Mouse (Mus musculus) kidney, adult 11 months (tissue): ENCODE results near the gene Add2.

ENCODE experiments used
- DNase-seq: peaks from one replicate; pipeline ENCODE4 v3.0.0; 2022

Gene Add2

DNA sequence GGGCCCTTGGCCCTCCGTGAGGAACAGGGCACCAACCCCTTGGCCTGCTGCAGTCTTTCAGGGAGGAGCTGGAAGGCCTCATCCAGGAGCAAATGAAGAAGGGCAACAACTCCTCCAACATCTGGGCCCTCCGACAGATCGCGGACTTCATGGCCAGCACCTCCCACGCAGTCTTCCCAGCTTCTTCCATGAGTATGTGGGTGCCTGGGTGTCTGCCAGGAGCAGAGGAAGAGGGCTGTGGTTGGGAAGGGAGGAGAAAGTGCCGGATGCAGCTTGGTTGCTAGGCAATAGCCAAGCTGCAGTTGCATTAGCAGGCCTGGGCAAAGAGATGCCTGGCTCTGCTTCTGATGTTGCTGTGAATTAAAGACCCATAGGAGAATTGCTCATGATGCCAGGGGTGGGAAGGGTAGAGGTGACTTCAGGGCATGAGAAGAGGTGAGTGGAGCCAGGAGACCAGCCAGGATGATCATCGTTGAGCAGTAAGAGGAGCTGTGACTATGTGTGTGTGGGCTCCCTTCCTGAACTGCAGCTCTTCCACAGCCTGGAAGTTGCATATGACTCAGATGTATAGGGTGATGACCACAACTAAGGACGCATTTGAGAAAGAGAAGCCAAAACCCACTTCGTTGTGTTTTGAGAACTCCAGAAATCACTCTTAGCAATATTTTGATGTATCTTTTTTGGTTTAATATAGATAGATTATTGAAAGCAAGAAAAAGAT is 58.5 kb downstream of the Add2 start:
- DNase-seq: no peak

DNA sequence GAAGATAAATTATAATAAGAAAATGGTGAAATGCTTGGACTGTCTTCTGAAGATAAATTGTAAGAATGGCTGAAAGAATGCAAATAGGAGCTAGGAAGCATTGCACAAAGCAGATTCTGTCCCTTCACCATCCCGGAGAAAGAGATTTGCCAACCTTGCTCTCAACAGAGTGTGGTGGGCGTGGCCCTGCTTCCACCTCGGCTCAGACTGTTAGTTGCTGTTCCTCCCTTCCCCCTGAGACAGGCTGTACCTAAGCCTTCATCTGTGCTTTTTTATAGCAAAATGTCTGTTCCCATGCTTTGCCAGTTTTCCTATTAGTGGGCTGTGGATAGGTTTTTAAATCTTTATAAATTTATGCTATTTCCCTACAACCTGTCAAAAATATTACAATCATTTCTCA is 59.3 kb downstream of the Add2 start:
- no peak for DNase-seq

DNA sequence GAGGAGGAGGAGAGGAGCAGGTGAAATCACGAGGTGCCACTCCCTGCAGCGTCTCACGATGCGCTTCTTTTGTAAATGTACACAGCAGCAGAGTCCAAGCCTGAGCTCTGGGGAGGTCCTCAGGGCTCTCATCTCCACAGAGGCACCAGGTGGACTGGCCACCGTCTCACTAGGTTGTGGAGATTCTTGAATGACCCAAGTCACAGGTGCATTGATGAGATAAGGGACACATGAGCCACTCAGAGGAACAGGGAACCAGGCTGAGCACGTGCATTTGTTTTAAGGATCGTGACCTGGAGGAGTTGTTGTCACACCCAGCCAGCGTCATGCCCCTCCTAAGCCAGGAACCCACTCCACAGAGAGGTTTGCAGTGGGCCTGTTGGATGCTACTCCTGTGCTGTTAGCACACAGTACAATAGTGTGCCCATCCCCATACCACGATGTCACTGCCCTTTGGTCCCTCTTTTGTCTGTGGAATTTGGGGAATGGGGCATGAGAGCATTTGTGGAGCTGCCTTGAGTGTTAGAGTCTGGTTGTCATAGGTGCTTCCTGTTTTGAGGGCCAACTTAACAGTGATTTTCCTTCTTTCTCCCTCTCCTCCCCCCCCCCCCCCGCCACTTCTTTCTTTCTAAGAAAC is 65.8 kb downstream of the Add2 start:
- no peak for DNase-seq

DNA sequence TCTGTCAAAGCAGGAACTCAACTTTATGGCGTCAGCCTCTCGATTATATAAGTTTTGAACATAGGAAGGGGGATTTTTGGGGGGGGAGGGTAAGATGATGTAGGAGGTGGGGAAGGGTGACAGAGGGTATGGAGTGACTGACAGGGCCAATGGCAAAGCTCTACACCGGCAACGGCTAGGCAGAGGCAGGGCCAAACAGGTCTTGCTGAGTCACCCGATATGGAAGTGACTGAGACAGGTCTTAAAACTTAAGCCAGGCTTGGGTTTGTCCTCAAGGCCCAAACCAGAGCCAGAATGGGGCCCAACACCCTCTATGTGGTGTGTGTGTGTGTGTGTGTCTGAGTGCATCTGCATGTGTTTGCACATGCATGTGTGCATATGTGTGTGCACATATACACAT is 67.0 kb downstream of the Add2 start:
- no peak for DNase-seq

DNA sequence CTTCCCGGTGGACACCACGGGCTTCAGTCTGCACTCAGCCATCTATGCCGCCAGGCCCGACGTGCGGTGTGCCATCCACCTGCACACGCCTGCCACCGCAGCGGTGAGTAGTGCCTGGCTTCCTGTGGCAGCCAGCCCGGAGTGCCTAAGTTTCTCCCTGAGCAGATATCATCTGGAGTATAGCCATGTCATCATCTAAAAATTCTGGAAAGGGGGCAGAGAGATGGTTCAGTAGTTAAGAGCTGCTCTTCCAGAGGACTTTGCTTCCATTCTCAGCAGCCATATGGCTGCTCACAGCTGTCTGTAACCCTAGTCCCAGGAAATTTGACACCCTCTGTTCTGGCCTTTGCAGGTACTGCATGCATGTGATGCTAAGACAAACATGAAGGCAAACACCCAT is 68.3 kb downstream of the Add2 start:
- no peak for DNase-seq

DNA sequence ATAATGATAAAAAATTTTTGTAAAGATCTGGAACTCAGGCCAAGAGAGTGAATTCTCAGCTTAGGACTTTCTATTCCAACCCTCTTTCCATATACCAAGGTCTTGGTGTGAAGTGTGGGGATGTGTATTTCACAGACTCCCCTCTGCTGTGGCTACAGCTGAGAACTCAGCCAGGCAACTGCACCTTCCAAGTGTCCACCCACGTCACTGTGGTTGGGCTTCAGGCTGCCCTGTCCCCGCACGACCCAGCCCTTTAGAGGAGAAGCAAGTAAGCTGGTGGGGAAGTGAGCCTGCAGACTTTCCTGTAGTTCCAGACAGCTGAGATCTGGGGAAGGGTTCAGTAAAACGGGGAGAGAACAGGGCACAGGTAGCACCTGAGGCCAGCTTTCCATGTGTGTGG is 68.7 kb downstream of the Add2 start:
- DNase-seq: no peak

DNA sequence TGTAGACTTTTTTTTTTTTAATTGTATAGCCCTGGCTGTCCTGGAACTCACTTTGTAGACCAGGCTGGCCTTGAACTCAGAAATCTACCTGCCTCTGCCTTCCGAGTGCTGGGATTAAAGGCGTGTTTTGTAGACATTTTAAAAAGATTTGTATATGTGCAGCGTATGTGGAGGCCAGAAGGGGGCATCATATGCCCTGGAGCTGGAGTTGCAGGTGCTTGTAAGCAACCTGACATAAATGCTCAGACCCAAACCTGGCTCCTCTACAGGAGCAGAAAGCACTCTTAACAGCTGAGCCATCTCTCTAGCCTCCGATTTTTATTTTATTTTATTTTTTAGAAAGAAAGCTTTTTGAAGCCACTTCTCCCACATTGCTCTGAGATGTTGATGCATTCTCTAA is 70.5 kb downstream of the Add2 start:
- no peak for DNase-seq

DNA sequence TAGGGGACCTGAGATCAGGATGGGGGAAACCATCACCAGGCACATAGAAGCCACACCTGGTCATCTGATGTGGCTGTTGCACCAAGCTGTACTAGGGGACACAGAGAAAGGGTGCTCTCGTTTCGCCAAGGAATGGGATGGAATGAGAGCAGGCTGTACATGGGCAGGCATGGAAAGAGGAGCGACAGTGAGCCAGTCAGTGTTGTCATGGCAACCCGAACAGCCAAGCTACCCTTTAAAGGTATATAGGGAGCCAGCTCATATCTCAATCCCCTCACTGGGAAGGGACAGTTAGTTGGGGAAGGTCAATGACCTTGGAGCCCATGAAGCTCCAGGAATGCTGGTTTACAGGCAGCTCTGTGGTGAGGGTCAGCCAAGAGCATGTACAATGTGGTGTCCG is 73.0 kb downstream of the Add2 start:
- no peak for DNase-seq

DNA sequence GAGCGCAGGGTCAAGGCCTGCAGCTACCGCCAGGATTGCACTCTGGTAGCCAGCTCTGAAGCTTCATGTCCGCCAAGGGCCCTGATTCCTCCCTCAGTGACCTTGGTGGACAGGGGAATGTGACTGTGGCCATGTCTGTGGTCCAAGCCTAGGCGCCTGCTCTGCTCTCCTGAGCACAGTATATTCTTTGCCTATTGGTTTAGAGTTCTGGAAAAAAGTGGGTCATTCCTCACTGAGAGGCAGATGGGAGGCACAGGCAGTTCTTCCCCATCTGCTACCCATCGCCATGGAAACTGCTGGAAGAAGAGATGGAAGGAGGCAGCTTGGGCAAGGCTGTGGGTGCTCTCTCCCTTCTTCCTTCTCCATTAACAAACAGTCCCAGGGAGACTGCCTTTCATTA is 74.4 kb downstream of the Add2 start:
- DNase-seq: no peak

DNA sequence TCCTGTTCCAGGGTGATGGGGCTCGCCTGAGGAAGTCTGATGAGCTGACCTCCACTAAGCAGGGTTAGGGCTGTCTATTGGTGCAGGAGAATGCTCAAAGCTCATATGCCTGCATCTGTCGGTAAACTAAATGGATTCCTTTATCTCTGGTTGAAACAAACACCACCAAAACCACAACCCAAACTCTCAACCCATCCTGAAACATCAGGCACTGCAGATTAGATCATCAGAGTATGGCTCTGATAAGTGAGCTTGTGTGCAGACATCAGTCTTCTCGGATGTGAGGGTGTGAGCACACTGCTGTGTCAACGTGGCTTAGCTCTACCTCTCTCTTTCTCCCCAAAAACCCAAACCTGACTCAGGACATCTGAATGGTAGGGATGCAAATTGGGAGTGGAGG is 75.1 kb downstream of the Add2 start:
- no peak for DNase-seq

DNA sequence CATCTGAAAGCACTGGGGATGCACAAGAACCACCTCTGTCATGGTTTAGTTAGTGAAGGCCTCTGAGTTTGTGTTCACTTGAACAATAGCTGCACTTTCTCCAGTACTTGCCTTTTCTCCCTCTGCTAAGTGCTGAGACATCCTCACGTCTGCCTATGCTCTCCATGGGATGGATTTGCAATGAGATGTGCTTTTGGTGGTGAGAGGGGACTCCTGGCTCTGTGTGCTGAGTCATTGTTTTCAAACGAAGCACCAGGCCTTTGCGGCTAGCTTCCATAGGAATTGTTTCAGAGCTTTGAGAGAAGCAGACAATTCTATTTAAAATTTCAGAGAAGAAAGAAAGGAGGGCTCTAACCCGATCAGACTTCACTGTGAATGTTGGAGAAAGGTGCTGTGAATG is 76.2 kb downstream of the Add2 start:
- no peak for DNase-seq

DNA sequence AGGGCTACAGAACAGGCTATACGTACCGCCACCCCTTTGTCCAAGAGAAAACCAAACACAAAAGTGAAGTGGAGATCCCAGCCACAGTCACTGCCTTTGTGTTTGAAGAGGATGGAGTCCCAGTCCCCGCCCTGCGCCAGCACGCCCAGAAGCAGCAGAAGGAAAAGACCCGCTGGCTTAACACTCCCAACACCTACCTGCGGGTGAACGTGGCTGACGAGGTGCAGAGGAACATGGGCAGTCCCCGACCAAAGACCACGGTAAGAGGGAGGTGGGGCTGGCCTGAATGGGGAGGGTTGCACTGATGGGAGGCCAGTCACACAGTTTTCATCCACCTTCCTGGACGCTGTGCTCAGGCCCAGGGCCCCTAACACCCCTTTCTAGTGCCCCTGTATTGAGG is 77.6 kb downstream of the Add2 start:
- DNase-seq: no peak

DNA sequence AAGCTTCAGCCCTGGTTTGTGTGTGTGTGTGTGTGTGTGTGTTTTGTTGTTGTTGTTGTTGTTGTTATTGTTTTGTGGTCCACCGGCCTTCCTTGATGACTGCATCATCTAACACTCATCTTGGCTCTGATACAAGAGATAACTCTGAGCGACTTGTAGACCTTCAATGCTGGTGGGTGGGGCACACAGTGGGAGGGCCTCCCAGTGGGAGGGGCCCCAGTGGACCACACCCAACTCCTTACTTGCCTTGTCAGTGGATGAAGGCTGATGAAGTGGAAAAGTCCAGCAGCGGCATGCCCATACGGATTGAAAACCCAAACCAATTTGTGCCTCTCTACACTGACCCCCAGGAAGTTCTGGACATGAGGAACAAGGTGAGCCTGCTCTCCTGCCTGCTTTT is 78.6 kb downstream of the Add2 start:
- no peak for DNase-seq

DNA sequence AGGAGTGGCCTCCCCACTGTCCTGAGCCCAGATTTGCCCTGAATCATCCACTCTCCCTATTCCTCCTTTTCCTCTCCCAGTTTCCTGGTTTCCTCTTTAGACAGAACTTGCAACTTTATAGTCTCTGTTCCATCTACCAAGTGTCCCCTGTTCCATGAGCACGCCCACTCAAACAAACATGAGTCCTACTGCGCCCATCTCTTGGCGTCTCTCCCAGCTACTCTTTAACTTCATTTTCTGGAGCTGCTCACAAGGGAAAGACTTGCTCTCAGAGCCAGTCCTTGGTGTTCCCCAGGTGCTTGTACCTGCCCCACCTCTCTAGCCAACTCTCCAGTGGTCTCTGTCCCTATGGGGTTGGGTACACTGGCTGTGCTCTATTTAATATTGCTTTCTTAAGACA is 87.4 kb downstream of the Add2 start:
- no peak for DNase-seq

DNA sequence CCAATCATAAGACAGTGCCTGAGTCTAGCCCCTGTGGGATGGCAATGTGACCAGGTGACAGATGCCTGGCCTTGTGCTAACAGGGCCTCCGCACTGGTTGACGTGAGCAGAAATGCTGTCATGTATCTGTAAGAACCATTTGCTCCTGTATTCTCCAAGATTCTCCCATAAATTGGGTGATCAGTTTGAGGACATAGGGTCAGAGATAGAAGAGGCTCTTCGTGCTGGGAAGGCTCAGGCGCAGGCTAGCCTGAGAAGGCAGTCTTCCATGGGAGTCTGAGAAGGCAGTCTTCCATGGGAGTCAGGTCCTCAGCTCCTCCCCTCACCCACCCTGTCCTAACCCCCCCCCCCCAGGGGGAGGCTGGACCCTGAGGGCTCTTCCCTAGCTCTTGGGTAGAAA is 94.6 kb downstream of the Add2 start:
- DNase-seq: no peak

DNA sequence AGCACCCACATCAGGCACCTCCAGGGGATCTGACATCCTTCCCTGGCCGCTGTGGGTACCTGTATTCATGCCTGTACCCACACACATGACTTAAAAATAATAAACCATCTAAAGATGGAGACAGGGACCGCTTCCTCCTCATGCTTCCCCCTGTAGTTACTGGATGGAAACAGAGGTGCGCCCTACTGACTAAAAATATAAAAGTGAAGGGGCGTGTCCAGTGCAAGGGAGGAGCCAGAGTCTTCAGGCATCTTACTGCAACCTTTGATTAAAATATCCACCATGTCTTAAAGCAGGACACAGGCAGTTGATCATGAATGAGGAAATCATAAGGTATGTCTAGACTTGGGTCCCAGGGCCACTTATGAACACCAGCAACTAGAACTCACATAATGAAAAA is 97.3 kb downstream of the Add2 start:
- DNase-seq: no peak

DNA sequence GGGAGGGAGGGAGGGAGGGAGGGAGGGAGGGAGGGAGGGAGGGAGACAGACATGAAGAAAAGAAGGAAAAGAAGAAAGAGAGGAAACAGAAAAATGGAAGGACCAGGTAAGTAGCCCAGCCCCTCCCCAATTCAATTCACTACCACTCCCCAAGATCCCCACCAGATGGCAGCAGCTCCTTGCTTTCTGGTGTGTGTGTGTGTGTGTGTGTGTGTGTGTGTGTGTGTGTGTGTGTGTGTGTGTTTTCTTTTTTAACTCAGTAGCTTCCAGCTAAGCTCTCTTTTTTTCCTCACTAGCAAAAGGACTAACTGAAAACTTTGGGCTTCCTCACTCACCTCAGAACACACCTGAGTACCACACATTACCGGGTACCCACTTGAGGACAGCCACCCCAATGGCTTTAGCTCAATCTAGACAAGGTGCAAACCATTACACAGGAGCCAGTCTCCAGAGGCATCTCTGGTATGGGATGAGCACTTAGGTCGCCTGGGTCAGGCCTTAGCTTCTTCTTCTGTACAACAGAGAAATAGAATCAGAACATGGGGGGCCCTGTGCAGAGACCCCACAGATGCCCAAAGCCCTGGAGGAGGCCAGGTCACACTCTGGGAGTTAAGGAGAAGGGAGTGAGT is 98.6 kb downstream of the Add2 start:
- DNase-seq: peak; percentile 25

DNA sequence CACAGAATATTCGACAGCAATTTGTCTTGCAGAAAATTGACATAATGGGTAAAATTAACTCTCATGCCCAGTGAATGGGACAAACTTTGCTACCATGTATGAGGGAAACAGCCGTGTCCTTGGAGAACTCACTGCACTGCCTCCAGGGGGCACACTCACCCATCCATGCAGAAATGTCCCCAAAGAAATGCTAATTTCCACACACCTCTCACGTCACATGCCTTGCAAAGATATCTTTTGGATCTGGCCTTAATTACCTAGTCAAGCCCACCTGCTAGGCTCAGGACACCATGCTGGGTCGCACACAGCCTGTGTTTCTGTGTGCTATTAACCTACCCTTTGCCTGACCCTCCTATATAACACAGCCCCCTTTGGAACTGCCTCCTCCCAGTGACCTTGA is 100.0 kb downstream of the Add2 start:
- no peak for DNase-seq

DNA sequence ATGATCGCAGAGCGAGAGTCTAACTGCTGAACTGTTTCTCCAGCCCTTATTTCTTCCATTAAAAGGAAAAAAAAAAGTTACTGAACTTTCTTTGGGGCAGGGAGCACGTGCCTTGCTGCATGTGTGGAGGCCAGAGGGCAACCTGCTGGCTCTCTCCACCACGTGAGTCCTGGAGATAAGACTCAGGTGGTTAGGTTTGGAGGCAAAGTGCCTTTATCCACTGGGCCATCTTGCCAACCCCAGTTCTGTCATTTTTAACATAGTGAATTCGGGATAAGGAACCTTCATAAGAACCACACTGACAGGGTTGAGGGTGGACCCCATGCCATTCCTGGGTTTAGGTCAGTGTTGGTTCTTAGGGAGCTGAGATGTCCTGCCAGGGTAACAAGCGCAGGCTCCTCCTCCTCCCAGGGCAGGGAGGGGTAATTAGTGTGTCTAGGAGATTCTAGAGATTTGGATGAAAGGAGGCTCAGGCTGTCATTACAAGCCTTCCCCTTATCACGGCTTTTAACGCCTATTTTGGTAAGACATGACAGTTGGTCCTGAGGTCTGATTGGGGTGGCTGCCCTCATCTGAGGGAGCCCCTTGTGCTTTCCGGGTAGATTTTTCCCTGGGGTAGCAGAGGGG is 101.5 kb downstream of the Add2 start:
- DNase-seq: peak; percentile 26

DNA sequence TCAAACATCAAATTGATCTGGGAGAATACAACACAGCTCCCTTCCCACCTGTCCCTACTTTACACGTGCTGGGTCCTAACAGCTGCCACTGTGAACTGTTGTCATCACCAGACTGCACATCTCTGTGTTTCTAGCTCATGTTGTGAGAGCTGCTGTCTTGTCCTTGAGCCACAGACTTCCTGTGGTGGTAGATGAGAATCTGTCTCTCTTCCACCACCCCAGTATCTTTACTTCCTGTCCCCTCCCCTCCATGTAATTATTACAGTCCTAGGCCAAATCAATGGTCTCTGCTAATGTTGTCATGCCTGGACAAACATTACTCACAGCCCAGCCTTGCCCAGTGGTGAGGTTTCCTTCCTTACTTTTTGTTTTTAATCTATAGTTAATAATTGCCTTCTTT is 105.4 kb downstream of the Add2 start:
- DNase-seq: no peak

DNA sequence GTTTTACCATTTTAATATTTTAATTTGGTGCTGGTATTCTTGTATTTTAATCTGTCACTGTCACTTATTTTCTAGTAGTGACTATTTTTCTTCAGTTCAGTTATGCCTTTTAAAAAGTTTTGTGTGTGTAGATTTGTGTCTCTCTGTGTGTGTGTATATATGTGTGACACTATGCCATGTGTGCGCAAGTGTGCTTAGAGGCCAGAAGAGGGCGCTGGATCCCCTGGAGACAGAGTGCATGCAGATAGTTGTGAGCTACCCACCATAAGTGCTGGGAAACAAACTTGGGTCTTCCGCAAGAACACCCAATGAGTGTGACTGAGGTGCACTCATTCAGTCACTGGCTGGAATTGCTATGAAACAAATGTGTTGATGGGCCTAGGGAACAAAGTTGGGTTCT is 107.7 kb downstream of the Add2 start:
- DNase-seq: no peak

DNA sequence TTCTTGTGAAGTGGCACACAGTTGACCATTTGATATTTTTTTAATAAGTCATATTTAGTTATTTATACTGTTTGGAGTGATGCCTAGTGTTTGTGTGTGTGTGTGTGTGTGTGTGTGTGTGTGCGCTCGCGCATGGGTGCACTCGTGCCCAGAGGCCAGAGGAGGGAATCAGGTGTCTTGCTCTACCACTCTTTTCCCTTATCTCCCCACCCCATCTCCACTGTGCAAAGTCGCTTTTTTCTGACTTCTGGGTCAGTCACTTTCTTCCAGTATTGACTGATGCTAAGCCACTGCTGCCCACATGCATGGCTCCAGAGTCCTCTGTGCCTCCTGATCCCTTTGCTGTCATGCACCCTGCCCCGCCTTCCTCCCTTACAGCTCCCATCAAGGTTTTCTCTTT is 112.8 kb downstream of the Add2 start:
- no peak for DNase-seq

DNA sequence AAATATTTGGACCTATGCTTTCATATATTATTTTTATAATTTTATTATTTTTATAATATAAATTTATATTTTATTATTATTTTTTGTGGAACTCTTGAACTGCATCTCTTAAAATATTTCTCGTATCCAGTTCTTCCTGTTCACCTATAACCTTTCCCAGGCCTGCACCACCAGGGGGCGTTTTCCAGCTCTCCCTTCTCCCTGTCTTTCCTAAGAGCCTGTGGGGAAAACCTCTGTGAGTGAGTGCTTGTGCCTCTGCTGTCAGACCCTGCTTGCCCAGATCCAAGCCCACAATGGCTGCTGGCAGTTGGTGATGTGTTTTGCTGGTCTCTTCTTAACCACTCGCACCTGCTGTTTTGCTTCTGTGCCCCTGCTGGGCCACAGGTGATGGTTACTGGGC is 113.3 kb downstream of the Add2 start:
- peak; percentile 30 for DNase-seq

DNA sequence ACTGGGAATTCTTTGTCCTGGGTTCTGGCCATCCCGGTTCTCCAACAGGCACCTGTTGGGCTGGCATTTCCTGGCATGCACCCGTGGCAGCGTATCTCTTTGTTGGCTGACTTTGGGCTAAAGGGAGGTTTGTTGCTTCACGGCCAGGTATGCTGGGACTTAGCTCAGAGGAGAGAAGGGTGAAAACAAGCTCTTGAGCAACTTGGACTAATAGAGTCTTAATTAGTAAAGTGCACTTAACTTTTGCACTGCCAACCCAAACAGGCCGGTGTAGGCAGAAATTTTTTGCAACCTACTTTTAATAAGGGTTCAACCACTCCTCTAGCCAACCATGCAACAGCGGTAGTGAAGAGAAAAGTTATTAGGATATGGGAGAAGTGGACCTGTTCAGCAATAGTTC is 116.5 kb downstream of the Add2 start:
- DNase-seq: no peak
